Mouse (Mus musculus) skeletal muscle tissue, adult 2 months (tissue): ENCODE results near the gene Bdkrb1.

Experiments used
- DNase-seq: peaks from one replicate; pipeline ENCODE4 v3.0.0-alpha.2; 2012; ENCODE audit warnings: low read depth, low spot score

The Bdkrb1 gene

DNA sequence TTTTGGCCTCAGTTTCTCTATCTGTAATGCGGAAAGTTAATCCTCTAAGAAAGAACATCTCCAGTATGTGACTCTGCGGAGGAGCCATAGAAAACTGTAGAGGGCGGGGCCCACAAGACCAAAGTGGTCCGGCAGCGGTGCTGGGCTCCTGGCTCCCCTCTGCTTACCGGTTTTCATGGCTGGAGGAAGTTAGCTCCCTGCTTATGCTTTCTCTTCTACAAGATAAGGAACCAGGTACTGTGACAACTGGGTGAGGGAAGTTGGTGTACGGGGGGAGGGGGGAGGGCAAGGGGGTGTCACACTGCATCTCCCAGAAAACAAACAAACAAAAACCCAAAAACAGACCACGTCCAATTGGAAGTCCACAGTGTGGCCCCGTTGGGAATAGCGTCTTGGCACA, 4.4 kb upstream of the Bdkrb1 start:
- DNase-seq: no peak

DNA sequence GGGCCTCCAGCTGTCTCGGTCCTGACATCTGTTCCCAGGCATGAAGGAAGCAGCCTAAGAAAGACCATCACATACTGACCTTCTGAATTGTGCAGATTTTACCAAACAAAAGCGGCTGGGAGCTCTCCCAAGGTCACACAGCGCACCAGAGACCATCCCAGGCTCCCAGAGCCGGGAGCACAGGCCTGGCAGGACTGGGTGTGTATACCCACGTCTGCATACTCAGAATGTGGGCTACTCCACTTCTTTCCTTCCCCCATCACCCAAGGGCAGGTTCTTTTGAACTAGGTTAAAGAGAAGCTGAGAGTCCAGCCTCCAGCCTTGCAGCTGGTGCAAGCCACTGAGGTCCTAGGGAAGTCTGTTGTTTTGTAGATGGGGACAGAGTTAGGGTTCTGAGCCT, 3.8 kb upstream of the Bdkrb1 start:
- no peak for DNase-seq

DNA sequence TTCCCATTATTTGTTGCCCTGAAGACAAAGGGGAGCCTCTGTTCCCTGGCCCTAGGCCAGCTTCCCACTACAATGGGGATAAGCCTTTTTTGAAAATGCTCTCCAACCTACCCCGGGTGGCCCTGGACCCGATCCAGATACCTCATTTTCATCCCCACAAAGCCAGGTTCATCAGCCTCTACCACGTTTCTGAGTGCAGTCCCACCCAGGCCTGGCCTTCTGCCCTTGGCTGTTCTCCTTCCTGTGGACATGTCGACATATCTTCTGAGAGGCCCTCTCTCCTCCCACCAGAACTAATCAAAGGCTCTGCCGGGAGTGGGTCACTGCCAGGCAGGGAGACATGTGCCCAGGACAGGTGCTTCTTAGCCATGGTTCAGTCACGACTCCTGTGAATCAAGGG, 1.3 kb upstream of the Bdkrb1 start:
- DNase-seq: no peak

DNA sequence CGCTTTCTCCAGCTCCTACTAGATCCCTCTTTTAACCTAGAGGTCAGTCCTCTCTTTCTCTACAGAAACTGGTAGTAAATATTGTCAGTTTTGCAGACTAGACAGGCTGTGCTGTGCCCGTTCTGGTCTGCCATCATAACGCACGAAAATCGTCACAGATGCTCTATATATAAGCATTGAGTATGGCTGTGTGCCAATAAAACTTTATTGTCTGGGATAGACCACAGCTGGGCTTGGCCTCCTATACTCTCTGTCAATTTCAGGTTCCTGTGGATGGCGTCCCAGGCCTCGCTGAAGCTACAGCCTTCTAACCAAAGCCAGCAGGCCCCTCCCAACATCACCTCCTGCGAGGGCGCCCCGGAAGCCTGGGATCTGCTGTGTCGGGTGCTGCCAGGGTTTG, 1.0 kb downstream of the Bdkrb1 start:
- no peak for DNase-seq

DNA sequence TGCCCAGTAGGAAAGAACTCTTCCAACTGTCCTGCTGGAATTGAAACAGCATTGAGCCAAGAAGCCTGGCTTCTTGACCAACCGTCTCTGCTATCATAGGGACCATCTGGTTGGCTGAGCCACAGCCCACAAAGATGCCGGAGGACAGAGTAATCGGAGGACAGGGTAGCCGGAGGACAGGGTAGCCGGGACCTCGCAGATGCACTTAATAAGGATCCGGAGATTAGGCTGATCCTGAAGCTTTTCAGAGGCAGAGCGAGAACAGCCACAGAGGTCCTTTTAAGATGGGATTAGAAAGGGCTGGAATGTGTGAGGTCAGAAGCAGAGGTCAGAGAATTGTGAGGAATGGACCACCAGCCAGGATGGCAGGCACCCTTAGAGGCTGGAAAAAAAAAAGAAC, 2.3 kb downstream of the Bdkrb1 start:
- DNase-seq: no peak

DNA sequence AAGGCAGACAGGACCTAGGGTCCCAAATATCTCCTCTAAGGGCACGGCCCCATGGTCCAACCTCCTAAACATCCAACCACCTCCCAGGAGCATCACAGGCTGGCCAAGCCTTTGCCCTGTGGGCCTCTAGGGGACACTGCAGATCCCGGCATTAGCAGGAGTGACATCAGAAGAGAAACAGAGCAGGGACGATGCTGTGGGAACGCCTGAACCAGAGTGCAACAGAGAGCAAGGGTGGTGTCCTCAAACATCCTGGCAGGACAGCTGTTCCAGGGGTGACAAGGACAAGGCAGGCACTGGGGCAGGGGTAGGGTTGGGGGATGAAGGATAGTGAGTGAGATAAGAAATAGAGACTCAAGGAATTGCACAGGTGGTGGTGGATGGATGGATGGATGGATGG, 4.0 kb downstream of the Bdkrb1 start:
- no peak for DNase-seq

DNA sequence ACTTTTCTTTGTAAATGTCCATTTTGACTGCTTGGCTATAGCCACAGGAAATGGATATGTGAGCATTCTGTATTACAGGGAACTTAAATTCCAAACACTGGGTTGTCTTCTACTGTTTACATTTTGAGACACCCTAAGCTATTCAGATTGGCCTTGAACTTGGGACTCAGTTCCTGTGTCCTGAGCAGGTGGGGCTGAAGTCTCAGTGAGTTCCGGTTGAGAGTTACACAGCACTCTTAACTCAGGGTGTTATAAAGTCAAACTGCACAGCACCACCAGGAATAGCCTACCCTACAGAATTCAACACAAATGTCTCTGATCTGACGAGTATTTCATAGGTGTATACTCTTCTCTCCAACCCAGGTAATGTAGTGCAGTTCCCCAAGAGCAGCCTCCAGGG, 8.2 kb downstream of the Bdkrb1 start:
- DNase-seq: no peak

DNA sequence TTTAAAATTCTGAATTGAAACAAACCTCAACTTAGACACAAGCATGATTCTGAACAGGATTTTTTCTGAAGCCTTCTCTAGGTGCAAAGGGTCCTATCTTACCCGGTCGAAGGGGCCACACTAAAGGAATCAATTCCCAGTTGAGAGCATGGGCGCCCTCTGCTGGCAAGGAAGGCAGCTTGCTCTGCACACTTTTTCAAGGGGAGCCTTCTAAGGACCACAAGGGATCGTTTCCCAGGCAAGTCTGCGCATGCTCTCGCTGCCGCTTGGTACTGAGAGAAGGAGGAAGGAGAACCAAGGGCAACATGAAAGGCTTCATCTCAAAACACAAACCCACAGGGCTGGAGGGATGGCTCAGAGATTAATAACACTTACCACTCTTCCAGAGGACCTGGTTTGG, 8.9 kb downstream of the Bdkrb1 start:
- DNase-seq: no peak

DNA sequence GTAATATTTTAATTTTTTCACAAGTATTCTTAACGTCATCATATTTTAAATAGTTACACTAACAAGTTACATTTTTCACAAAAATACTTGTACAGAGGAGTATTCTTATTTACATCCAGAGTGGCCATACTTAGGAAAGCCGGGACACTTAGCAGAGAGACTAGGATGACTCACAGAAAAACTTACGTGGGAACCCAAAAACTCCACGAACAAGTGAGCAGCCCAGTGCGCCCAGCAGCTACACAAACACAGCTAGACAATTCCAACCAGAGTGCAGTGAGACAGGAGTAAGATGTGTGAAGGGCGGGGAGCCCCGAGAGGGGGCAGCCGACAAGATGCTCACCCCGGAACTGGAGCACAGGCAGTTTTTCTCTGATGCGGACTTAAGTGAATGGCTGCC, 10.7 kb downstream of the Bdkrb1 start:
- DNase-seq: no peak

DNA sequence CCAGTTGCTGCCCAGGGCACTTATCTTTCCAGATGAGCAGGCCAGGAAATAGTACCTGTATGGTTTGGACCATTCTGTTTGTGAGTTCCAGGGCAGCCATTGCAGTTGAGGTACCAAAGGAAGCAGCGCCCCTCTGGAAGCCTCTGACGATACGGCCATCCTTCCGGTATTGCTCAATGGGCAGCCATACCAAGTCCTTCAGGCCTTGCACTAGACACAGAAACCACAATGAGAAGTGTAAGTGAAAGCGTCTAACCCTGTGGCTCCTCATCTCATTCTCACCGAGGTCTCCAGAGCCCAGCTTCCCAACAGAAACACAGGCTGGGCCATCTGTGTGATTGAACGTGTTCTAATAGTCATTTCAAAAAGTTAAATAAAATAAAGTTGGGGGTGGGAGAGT, 19.2 kb downstream of the Bdkrb1 start:
- DNase-seq: no peak

DNA sequence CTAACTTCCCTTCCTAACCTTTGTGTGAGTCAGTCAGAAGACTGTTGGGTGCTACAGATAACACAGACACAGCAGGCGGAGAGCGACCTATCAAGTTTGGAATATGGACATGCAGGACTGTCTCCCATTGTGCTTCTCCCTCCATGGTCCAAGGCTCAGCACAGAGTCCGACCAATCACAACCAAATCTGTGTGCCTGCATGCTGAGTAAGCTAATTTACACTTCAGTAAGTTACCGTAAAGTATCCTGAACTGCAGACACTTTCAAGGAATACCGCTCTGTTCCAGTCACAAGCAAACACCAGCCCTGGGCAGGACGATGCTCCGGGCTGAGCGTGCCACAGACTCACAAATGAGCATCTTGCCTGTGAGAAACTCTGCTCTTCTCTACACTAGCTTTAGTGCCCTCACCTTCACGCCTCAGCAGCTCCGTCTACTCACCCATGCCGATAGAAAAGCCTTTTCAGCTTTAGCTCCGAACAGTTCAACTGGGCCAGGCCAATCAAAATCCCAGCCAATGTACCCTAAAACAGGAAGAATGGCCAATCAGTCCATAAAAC, 20.2 kb downstream of the Bdkrb1 start:
- DNase-seq: no peak

DNA sequence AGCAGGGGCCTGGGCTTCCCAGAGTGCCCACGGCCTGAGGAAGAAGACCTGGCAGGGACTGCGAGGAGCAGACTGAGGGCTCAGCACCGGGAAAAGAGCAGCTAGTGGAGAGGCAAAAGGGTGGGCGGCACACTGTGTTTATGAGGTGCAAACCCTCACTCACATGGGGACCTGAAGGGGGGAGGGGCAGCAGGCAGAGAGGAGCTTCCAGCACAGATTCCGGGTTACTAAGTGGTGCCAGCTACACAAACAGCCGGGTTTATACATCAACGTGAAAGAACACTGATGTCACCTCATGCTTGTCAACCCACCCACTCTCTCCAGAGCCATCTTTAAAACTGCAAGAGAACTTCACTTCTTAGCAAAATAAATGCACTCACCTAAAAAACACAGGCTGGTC, 22.9 kb downstream of the Bdkrb1 start:
- DNase-seq: no peak

DNA sequence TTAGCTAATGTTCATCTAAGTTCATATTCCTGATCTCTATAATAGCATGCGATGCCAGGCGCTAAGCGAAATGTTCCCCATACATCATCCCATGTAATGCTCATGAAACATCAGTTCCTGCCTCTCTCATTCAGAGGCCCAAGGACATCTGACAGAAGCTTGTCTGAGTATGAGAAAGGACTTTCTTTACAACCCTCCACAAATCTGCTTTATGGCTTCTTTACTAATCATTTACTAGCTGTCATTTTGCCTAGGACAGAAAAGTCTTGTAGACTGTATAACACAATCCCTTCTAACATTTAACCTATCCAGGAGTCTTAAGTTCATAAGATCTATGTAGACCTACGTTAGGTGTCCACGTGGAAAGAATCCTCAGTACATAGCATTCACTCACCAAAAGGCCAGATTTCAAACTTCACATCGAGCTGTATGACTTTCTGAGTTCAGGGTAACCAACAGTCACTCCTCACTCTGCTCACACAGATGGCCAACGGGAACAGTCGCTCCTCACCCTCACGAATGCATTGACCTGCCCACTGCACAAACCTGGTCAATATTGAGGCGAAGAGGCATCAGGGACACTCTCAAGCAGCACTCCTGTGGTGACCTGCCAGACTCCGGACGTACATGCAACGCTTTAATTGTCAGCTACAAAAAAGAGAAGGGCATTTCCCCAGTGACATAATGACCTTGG, 31.6 kb downstream of the Bdkrb1 start:
- DNase-seq: no peak

DNA sequence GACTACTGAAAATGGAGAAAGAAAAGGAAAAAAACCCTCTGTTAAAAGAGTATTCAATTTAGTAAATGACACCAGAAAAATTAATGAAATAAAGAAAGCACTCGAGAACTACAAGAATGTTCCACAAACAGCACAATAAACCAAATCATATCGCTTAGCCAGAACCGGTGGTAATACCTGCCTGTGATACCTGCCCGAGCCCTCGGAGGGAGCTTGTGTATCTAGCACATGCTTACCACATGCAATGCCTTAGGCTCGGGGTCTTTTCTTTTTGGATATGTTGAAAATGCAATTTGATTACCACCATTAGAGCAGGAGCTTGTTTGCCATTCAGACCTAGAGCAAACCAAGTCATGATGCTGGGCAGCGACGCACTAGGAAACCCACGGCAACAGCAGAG, 33.7 kb downstream of the Bdkrb1 start:
- DNase-seq: no peak

DNA sequence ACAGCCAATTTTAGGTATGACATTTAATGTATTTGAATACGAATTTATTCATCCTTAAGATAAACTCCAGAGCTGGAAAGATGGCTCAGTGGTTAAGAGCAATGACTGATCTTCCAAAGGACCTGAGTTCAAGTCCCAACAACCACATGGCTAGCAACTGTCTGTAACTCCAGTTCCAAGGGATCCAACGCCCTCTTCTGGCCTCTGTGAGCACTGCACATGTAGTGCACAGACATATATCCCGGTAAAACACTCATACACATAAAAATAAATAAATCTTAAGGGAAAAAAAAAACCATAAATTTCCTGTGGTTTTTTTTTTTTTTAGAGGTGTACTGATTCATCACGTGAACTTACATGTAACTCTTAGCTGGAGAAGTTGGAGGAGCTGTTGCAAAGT, 34.7 kb downstream of the Bdkrb1 start:
- DNase-seq: no peak

DNA sequence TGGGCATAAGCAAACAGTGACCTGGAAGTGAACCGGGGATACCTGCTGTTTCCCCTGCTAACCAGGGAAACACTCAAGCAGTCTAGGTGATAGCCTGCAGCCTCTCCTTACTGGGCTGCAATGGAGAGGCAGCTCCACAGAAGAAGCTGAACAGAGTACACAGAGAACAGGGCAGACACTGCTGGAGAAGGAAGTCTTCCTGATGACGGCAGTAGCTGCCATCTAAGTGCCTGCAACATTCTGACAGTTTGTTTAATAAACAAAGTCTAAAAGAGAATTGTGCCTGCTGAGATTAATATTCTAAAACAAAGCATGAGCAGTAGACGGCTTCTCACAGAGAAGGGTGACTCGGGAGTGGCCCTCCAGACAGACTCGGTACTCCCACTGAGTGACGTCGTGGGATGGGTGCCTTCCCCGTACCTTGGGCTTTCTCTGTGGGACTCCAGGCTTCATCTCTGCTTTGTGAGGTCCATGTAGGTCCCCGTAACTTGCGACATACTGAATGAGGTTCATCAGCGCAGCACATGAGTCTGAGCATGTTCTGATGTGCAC, 40.0 kb downstream of the Bdkrb1 start:
- no peak for DNase-seq
